Mouse (Mus musculus): Measurements from ENCODE around the gene Mettl14.
"Not testable (repeated sequence)": the region's sequence is repeated elsewhere in the genome, so short reads cannot be mapped to it uniquely, and the experiment has no call there.

Gene Mettl14

GRCm38 (mm10) chr3:123366820-123367219 is 19.1 kb downstream of the Mettl14 start:
- DNase-seq (ENCODE audit: low spot score) = not testable (repeated sequence)

GRCm38 (mm10) chr3:123356377-123356991 is 29.4 kb downstream of the Mettl14 start:
- no peak for DNase-seq (ENCODE audit: low spot score)

DNA sequence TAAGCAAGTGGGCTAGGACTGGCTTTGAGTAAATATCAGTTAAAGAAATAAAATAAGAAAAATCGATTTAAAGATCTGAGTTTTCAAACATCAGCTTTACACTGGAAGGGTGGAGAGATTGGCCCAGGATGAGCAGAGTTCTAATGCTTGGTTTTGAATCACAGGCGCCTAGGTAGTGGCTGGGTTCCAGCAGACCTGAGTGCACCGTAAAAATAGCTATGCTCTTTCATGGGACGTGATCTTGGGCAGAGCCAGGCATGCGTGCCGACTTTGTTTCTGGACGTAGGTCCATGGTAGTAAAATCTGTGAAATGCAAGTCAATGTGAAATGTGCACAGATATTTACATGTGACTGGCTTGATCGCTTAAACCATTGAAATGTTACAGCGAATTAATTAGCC is 31.5 kb downstream of the Mettl14 start:
- DNase-seq (ENCODE audit: low spot score) = no peak

DNA sequence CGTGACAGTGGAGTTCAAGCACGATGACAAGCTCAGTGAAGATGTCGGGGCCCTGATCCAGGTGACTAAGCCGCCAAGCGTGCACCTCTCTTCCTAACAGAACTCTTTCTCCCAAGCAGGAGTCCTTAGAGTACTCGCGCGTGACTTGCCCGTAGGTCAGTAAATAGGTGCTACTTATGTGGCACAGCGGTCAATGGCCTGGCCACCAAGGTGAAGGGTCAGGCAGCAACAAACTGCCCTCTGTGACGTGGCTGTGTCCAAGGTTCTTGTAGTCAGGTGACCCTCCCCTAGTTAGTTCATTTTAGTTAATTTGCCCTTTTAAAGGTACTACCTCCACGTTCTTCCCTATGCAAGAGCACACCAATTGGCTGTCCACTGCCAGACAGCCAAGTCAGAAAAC is 32.2 kb downstream of the Mettl14 start:
- no peak for DNase-seq (ENCODE audit: low spot score)

- DNase-seq (ENCODE audit: low spot score) = no peak
Observed at GRCm38 (mm10) chr3:123353183-123353582, 32.7 kb downstream of the Mettl14 start.

GRCm38 (mm10) chr3:123351519-123351918 is 34.4 kb downstream of the Mettl14 start:
- DNase-seq (ENCODE audit: low spot score) = no peak

- no peak for DNase-seq (ENCODE audit: low spot score)
Observed at GRCm38 (mm10) chr3:123350602-123351001, 35.3 kb downstream of the Mettl14 start.

DNA sequence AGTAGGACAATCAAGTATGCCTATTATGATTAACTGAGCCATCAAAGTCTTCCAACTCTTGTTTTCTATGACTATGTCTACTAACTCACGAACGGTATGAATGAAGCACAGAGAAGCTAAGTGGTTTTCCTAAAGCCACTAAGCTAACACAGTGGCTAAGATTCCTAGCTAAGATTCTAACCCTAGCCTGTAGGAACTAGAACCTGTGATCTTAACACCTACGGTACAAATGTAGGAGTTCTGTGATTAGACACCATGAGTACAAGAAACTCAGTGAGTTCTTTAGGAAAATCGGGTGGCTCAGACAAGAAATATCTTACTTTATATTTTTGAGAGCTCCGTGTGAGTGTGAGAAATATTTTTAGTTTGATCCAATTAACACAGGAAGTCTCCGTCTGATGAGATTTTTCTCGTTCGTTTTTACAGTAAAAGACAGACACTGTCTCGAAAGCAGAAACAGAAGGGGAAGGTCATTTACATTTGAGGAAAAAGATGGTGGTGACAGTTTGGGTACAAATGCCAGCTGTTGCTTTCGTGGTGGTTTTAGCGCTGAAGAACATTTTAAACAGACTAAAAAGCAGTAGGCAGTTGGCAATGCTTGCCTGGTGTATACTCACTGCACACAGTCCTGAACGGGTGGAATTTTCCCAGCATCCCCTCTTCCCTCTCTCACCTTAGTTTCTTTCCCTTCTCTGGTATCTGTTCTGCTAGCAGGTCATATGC is 37.7 kb downstream of the Mettl14 start:
- no peak for DNase-seq (ENCODE audit: low spot score)

DNA sequence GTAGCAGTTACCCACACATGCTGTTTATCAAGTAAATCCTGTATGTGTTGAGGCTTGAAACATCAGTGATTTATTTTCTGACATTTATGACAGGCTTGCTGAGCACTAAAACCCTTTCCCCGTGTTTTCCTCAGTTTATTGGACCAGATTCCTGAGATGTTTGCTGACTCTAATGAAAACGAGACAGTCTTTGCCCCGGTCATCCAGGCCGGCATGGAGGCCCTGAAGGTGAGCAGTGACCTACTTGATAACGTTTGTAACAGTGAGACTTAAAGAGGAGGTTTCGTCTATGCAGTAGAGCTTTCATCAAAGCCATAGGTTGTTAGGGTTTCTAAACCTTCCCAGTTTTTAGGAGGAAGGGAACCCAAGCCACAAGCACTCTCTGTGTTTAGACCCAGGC is 42.2 kb downstream of the Mettl14 start:
- DNase-seq (ENCODE audit: low spot score) = no peak

DNA sequence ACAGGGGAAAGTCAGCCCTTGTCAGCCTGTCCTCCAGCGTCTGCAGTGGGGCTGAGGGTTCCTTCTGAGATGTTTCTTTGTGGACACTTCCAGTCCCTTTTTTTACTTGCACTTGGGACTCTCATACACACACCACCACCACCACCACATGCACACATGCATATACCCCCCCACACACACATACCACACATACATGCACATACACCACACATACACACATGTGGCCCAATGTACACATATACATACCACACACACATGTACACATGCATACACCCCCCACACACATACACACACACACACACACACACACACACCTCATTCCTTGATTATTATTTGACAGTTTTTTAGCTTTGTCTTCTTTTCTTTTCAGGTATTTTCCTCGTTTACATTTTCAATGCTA is 44.9 kb downstream of the Mettl14 start:
- DNase-seq (ENCODE audit: low spot score) = no peak

- DNase-seq (ENCODE audit: low spot score) = no peak
Observed at GRCm38 (mm10) chr3:123338666-123339195, 47.2 kb downstream of the Mettl14 start.

- no peak for DNase-seq (ENCODE audit: low spot score)
Observed at GRCm38 (mm10) chr3:123337853-123338252, 48.1 kb downstream of the Mettl14 start.

- DNase-seq (ENCODE audit: low spot score) = no peak
Observed at GRCm38 (mm10) chr3:123336951-123337350, 49.0 kb downstream of the Mettl14 start.

DNA sequence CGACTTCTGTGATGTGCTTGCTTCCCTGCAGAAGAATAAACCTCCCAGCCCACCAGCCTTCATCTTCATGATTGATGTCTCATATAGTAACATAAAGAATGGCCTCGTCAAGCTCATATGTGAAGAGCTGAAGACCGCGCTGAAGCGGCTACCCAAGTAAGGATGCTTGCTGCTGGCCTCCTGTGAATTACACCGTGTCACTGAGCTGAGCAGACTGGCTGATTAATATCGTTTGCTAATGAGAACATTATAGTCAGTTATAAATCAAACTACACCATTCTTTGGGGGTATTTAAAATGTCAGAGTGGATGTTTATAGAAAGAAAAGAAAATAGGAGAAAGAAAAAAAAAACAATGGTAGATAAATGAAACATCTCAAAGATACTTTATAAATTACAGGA is 49.5 kb downstream of the Mettl14 start:
- no peak for DNase-seq (ENCODE audit: low spot score)

- no peak for DNase-seq (ENCODE audit: low spot score)
Observed at GRCm38 (mm10) chr3:123335480-123335879, 50.4 kb downstream of the Mettl14 start.

GRCm38 (mm10) chr3:123334947-123335346 is 51.0 kb downstream of the Mettl14 start:
- DNase-seq (ENCODE audit: low spot score) = no peak

DNA sequence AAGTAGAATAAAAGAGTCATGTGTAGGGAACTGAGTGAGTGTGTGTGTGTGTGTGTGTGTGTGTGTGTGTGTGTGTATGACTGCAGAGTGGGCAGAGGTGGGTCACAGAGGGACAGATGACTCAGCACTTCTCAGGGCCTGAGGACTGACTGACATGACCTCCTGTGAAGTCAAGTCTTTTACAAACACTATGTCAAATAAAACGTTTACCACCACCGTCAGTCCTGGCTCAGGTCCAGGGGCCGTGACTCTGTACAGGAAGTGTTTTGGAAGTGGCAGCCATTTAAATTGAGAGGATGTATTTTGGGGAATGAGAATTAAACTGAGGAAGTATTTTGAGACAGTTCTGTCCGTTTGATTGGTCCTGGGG is 52.9 kb downstream of the Mettl14 start:
- no peak for DNase-seq (ENCODE audit: low spot score)

GRCm38 (mm10) chr3:123332330-123333054 is 53.4 kb downstream of the Mettl14 start:
- DNase-seq (ENCODE audit: low spot score) = no peak

DNA sequence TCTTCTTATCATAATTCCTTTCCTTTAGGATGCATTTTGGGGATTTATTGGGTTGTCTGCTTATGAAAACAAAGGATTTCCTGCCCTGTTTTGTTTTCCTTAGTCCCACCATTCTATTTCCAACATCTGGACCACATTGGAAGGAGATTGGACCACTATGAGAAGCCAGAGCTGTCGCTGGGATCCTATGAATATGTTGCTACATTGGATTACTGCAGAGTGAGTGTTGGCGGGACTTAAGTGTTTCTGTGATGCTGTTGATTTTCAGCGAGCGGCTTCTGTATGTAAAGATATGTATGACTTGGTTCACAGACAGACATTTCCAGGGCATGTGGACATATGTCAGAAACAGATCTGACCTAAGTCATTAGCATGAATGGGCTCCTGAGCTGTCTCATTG is 55.7 kb downstream of the Mettl14 start:
- DNase-seq (ENCODE audit: low spot score) = no peak

- DNase-seq (ENCODE audit: low spot score) = peak; percentile 72
Observed at GRCm38 (mm10) chr3:123329251-123329650, 56.7 kb downstream of the Mettl14 start.

DNA sequence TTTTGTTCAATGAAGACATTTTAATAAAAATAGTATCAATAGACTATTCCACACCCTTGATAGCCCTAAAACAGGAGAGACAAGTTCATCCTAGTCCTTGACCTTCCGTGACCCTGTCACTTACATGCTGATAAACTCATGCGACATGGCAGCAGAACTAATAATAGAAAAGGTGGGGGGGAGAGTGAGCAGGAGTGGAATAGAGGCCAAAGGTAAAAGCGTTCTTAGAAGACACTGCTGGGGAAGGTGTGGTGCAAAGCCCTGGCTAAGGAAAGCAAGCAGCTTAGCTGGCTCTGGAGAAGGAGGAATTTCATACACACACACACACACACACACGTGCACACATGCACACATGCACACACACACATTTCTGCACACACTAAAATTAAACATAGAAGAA is 61.6 kb downstream of the Mettl14 start:
- DNase-seq (ENCODE audit: low spot score) = no peak

DNA sequence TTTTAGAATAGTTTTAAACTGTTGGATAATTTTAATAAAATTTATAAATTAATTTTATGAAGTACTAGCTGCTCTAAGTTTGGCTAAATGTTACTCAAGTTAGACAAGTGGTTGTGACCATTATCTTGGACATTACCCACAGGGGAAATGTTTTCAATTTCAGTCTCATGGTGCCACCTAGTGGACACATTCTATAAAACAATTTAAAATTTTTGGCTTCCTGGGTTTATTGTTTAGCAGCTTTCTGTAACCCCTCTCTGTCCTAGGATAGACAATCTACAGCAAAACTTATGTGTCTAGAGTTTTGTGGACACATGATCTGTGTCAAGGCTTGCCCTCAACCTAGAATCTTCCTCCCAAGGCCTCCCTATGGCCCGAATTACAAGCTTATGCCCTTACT is 63.8 kb downstream of the Mettl14 start:
- DNase-seq (ENCODE audit: low spot score) = no peak

DNA sequence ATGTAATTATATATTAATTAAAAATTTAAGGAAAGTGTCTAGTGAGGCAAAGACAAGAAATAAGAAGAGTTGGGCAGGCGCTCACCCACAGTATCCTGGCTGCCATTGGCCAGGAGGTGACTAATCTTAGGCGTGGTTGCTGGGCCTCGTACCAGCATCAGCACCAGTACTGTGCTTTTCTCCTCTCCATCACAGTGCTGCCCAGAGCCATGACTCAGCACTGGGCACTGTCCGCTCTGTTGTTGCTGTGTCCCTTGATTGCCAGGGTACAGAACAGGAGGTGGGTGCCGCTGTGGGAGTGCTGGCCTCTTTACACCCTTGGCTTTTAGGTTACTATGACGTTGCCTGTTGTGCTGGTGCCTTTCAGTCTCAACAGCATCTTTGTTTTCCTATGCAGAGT is 64.3 kb downstream of the Mettl14 start:
- no peak for DNase-seq (ENCODE audit: low spot score)

Data from ovary, adult 18-20 months (tissue).